Mouse (Mus musculus): ENCODE data around the gene Wdr73. TPM values are rescaled to one million over a fixed set of nuclear protein-coding genes. Genes with fewer than 3 reads are reported as not detected.

The Wdr73 gene
- polyA plus RNA-seq (2012; rRNA removed; ENCODE audit: low replicate concordance): 12.1 and 23.6 TPM in 2 replicates

GRCm38 (mm10) chr7:80900944-80901501 lies at the start of gene Wdr73:
Wdr73 (minus strand) TSS chr7:80901269.

GRCm38 (mm10) chr7:80947445-80948350 lies 46.6 kb upstream of the Wdr73 start, which contains the start of gene Sec11a:
Sec11a (minus strand) TSS chr7:80947780.

GRCm38 (mm10) chr7:80904921-80905515 lies 3.9 kb upstream of the Wdr73 start, which contains the start of gene Nmb:
Nmb (minus strand) TSS chr7:80905076.

GRCm38 (mm10) chr7:80860729-80861274 lies 40.3 kb downstream of the Wdr73 start, which contains the start of gene Zscan2:
Zscan2 (plus strand) TSS chr7:80860920.

Other genes with a start within 250 kb of the Wdr73 start
- 20.1 and 27.2 TPM in 2 replicates for gene Crtc3, start 212.4 kb downstream of the Wdr73 start, polyA plus RNA-seq (2012; rRNA removed; ENCODE audit: low replicate concordance)
- gene Iqgap1, start 75.3 kb downstream of the Wdr73 start, polyA plus RNA-seq (2012; rRNA removed; ENCODE audit: low replicate concordance): 55.5 and 108 TPM in 2 replicates
- 2.8 and 6.7 TPM in 2 replicates for gene Zscan2, start 40.3 kb downstream of the Wdr73 start, polyA plus RNA-seq (2012; rRNA removed; ENCODE audit: low replicate concordance)
- gene Nmb, start 3.8 kb upstream of the Wdr73 start, polyA plus RNA-seq (2012; rRNA removed; ENCODE audit: low replicate concordance): 5.0 and 6.4 TPM in 2 replicates
- gene Sec11a, start 46.5 kb upstream of the Wdr73 start, polyA plus RNA-seq (2012; rRNA removed; ENCODE audit: low replicate concordance): 40.6 and 67.2 TPM in 2 replicates
- gene Zfp592, start 92.4 kb upstream of the Wdr73 start, polyA plus RNA-seq (2012; rRNA removed; ENCODE audit: low replicate concordance): 16.8 and 32.1 TPM in 2 replicates
- gene Alpk3, start 156.3 kb upstream of the Wdr73 start, polyA plus RNA-seq (2012; rRNA removed; ENCODE audit: low replicate concordance): 0.07 and 0.15 TPM in 2 replicates
- gene Slc28a1, start 213.5 kb upstream of the Wdr73 start, polyA plus RNA-seq (2012; rRNA removed; ENCODE audit: low replicate concordance): 0.12 and 0.17 TPM in 2 replicates